Mouse (Mus musculus) CH12.LX (cell line): ENCODE measurements around the gene Pkn2.

Experiments
- CTCF ChIP-seq, 2 experiments: IDR thresholded peaks in 1 of 2; conservative IDR thresholded peaks in 1 of 2; 2 replicates each; pipeline ENCODE4 v1.5.1; 2011 to 2012; ENCODE audit warnings: low read depth in 2 of 2, low read length in 2 of 2, improper control_type of control experiment in 1 of 2, inconsistent platforms in 1 of 2, mild to moderate bottlenecking in 1 of 2, moderate library complexity in 1 of 2
- E2F4 ChIP-seq: IDR thresholded peaks from 2 replicates; pipeline ENCODE4 v1.6.1; 2011; ENCODE audit warnings: low read depth, low read length, improper control_type of control experiment; ENCODE audit not compliant: insufficient replicate concordance
- ELF1 ChIP-seq: IDR thresholded peaks from 2 replicates; pipeline ENCODE4 v1.6.1; 2014; ENCODE audit warnings: low read depth, mild to moderate bottlenecking, inconsistent platforms, low read length, improper control_type of control experiment
- EP300 ChIP-seq: IDR thresholded peaks from 2 replicates; pipeline ENCODE4 v1.6.1; 2011; ENCODE audit warnings: low read length, improper control_type of control experiment
- MAX ChIP-seq: IDR thresholded peaks from 2 replicates; pipeline ENCODE4 v1.6.1; 2011; ENCODE audit warnings: low read length, improper control_type of control experiment
- NELFE ChIP-seq: IDR thresholded peaks from 2 replicates; pipeline ENCODE4 v1.6.1; 2011; ENCODE audit warnings: low read depth, low read length, improper control_type of control experiment
- NRF1 ChIP-seq: IDR thresholded peaks from 2 replicates; pipeline ENCODE4 v1.6.1; 2014; ENCODE audit warnings: low read depth, mild to moderate bottlenecking, inconsistent platforms, low read length, improper control_type of control experiment, moderate library complexity
- POLR2A ChIP-seq: IDR thresholded peaks from 2 replicates; pipeline ENCODE4 v1.6.1; 2011; ENCODE audit warnings: low read depth, mild to moderate bottlenecking, improper control_type of control experiment, low read length
- TCF12 ChIP-seq: IDR thresholded peaks from 2 replicates; pipeline ENCODE4 v1.6.1; 2014; ENCODE audit warnings: low read depth, mild to moderate bottlenecking, inconsistent platforms, low read length, improper control_type of control experiment
- ZKSCAN1 ChIP-seq: IDR thresholded peaks from 2 replicates; pipeline ENCODE4 v1.6.1; 2012; ENCODE audit warnings: low read depth, inconsistent platforms, low read length, improper control_type of control experiment, borderline replicate concordance
- ZNF384 ChIP-seq: IDR thresholded peaks from 2 replicates; pipeline ENCODE4 v1.6.1; 2012; ENCODE audit warnings: low read depth, low read length, improper control_type of control experiment, inconsistent platforms

GRCm38 (mm10) chr3:142919070-142919469 lies 37.3 kb upstream of the Pkn2 start:
- no peak for TF ChIP-seq MAX
- TF ChIP-seq POLR2A = no peak
- TF ChIP-seq ZKSCAN1 = no peak
- TF ChIP-seq NELFE = no peak
- no peak for TF ChIP-seq E2F4
- no peak for TF ChIP-seq NRF1
- TF ChIP-seq ELF1 = no peak
- no peak for TF ChIP-seq TCF12
- no peak for TF ChIP-seq CTCF (conservative IDR thresholded peaks at IDR 0.05 in 1 of 2, IDR thresholded peaks at IDR 0.05 in 1 of 2; ENCODE audit: low read depth in 2 of 2, low read length in 2 of 2)
- no peak for TF ChIP-seq EP300
- TF ChIP-seq ZNF384 = no peak
